Mouse (Mus musculus) spleen, adult 18-20 months (tissue): ENCODE measurements around the gene Gm10337.

ENCODE experiments used
- DNase-seq, 2 experiments: peaks; one replicate each; pipeline ENCODE4 v3.0.0; 2022; ENCODE audit warnings: mixed read lengths in 2 of 2

Gm10337 gene

DNA sequence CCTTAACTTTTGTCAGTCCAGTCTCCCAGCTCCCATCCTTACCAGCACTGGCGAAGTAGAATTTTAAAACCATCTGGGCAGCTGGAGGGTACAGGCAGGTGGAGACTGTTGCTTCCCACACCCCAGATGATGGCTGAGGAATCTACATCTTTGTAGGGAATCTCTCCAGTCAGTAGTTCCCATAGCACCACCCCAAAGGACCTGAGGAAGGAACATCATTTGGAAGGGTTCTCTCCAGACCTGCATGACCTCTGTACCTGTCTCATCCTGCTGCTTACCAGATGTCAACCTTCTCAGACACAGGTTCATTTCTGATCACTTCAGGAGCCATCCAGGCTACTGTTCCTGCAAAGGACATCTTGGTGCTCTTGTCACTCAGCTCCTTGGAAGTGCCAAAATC lies at the start of gene Gm10337:
TSS of gene Gm10337 (plus strand) at position 276 of the 400 bp plus-strand sequence.
- DNase-seq: no peak

DNA sequence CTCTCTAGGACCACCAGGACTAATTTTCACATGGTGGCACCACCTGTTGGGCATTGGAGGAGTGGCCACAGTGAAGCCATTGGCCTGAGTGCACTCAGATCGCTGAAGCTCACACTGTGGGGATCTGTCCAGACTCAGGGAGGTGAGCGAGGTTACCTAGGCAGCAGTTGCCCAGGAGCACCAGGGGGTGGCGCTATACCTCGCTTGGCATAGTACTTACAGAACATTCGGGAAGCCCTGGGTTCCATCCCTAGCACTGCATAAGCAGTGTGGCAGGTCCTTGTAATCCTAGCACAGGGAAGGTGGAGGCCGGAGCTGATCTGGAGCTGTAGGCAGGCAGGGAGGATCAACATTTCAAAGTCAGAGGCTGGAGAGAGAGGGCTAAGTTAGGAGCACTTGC lies 47.5 kb upstream of the Gm10337 start:
- no peak for DNase-seq

DNA sequence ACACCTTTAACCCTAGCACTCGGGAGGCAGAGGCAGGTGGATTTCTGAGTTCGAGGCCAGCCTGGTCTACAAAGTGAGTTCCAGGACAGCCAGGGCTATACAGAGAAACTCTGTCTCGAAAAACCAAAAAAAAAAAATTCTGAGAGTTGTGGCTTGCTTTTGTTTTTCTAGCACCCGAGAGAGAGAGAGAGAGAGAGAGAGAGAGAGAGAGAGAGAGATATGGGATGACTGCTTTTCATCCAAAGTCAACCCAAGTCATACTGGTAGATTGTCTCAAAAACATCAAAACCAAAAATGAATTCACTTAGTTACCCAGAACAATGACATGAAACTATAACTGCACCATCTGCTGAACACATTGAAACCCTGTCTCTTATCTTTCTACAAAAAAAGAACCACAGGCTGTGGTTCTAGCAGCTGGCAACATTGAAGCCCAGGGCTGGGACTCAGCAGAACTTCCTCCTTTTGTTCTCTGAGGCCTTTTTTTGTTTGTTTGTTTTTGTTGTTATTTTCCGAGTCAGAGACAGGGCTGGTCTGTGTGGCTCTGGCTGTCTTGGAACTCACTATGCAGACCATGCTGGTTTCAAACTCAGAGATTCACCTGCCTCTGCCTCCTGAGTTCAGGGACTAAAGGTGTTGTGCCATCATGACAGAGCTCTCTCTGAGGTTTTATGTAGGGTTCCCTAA lies 45.3 kb upstream of the Gm10337 start:
- DNase-seq: no peak

DNA sequence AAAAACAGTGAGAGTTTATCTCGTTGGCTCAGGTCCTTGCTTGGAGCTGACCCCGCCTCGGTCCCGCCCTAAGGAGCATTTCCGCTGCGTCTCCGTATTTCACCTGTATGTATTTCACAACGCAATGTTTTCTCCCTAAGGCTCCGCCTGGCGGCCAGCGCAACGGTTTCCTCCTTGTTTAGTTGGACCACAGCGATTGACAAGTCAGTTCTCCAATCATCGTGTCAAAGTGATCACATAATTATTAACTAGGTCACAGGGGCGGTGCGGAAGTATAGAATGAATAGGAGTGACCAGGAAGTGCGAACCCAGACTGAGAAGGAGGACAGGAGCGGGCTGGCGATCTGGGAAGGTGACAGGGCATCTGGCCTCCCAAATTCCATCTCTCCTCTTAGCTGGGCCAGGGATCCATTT lies 44.6 kb upstream of the Gm10337 start, which contains the start of gene Prr13:
TSS of gene Prr13 (plus strand) at position 125 of the 414 bp plus-strand sequence.
- DNase-seq: peak; percentile 89 to 90

DNA sequence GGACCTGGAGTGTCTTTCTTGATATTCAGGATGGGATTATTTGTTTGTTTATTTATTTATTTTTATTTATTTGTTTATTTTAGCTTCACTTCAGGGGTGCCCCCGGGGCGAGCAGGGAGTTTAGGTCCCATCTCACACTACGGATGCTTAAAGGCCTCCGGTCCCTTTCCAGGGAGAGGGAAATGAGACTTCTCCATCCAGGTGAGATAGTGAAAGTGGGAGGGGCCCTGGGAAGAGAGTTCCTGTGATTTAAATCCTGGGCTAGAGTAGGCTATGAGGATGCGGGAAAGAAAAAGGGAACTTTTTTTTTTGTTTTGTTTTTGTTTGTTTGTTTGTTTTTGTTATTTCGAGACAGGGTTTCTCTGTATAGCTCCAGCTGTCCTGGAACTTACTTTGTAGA lies 44.1 kb upstream of the Gm10337 start:
- no peak for DNase-seq

DNA sequence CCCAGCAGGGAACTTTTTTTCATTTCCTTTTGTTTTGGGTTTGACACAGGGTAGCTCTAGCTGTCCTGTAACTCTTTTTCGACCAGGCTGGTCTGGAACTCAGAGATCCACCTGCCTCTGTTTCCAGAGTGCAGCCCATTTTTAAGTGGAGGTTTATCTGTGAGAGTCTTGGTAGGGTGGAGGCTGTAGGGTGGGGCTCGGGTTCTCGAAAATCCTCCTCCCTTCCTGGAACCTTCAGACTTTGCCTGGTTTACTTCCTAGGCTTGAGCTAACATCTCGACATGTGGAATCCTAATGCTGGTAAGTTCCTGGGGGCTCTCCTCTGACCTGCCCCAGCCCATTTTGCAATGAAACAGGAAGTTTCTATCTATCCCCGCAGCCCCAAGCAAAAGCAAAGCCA lies 43.7 kb upstream of the Gm10337 start:
- no peak for DNase-seq

DNA sequence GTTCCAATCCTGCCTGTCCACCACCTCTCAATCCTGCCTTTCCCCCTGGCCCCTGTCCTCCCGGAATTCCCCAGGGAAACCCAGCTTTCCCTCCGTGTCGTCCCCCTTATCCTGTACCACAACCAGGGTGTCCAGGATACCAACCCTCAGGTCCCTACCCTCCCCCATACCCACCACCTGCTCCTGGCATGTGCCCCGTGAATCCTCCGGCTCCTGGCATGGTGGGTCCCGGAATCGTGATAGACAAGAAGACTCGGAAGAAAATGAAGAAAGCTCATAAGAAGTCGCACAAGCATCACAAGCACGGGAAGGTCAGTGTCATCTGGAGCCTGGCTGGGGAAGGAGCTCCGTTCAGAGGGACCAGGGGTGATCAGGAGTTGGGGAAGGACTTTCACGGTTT lies 43.1 kb upstream of the Gm10337 start:
- DNase-seq: no peak

DNA sequence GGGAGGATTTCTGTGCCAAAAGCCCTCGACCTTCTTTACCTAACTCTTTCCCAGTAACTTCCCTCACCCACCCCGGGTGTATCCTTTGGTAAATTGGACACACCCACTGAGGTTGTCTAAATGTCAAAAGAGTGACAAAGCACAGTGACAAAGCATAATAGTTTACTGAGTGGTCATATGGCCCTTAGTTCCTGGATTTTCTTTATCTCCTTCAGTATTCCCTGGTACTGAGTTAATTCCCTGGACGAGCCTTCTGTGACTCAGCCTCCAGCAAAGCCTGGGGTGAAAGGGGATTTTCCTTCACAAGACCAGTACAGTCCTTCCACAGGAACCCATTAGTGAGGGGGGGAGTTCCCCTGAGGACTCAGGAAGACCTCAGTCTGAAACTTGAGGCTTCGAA lies 42.6 kb upstream of the Gm10337 start:
- no peak for DNase-seq

DNA sequence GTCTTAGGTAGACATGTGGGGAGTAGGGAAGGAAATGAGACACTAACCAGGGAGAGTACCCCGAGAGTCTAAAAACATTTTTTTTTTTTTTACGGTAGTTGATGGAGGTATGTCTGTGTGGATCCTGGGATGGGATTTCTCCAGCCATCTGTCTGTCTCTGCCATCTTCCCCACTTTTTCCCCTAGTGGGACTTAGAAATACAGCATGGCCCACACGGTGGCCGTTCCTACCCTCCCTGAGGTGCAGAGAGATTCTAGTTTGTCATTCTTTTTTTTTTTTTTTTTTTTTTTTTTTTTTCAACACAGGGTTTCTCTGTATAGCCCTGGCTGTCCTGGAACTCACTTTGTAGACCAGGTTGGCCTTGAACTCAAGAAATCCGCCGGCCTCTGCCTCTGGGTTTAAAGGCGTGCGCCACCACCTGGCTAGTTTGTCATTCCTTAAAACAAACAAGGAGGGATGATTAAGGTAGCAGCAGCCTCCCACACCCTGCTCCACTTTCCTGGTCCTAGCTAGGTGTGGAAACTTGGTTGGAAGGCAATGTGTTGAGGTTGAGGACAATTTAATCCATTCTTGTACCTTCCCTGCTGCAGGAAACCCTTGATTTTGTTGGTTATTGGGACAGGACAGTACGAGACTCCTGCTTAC lies 42.0 kb upstream of the Gm10337 start:
- no peak for DNase-seq

DNA sequence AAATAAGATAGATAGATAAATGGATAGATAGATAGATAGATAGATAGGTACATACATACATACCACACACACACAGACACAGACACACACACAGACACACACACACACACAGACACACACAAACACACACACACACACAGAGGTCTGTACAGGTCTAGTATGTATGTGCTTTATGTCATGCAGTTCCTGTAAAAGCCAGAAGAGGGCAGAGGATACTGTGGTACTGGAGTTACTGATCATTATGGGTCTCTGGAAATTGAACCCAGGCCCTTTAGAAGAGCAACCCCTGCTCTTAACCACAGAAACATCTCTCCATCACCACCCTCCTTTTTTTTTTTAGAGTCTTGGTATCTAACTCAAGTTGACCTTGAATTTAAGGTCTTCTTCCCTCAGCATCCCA lies 39.9 kb upstream of the Gm10337 start:
- DNase-seq: no peak

DNA sequence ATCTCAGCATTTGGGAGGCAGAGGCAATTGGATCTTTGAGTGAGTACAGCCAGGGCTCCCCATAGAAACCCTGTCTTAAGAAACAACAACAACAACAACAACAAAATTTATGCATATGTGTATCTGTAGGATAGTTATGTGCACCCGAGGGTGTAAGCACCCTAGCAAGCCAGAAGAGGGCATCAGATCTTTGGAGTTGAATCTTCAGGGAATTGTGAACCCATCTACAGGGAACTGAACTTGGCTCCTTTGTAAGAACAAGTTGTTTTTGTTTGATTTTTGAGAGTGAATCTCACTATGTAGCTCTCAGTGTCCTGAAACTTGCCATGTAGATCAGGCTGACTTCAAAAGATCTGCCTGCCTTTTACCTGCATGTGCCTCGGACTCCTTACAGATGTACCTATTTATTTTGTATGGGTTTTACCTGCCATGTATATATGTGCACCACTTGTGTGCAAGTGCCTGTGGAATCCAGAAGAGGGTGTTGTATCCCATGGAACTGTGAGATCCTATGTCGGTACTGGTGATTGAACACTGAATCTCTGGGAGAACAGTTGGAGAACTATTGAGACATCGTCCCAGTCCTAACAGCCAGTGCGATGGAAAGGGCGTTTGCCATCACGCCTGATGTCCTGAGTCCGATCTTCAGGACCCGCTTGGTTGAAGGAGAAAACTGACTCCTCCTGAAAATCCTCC lies 34.7 kb upstream of the Gm10337 start:
- DNase-seq: no peak

DNA sequence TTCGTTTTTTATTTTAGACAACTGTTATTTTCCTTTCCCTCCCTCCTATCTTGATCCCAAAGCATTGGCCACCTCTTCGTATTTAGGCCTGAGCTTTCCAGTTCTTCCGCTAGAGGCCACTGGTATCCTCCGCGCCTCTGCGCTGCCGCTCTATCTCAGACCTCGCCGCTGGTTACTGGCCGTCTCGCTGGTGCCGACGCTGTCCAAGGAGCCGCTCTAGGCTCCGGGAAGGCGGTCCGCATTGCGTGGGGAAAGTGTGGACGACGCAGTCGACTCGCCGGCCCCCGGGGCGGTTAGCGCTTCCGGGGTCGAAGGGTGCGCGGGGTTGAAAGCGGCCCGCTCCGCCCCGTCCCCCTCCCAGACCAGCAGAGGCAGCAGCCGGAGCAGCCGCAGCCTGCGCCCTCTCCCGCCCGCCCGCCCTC lies 33.3 kb upstream of the Gm10337 start, which contains the start of gene Pcbp2:
TSS of gene Pcbp2 (plus strand) at position 357 of the 422 bp plus-strand sequence.
- DNase-seq: peak; percentile 88 to 94

DNA sequence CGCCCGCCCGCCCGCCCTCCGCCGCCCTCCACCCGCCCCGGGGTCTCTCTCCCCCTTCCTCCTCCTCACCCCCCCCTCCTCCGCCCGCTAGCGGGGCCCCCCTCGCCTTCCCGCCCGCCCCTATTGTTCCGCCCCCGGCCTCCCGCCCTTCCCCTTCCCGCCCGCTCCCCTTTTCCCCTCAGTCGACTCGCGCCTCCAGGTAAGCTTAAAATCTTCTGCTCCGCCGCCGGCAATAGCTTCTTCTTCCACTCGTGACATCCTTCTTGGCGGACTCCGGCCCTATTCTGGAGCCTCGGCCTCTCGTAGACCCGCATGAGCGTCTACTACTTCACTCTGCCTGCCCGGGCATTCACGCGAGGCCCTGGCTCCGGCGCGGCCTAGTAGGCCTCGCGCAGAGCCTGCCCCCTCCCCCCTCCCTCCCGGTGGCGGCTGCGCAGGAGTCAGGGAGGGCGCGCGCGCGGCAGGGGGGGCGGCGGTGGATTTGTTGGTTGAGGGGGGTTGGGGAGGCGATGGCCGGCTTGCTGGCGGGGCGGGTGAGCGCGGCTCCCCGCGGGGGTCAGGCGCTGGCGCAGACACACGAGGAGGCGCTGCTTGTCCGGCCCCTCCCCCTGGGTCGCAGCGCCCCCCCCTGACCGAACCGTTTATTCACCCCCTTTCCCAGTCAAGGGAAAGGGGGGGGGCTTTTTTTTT lies 32.8 kb upstream of the Gm10337 start:
- DNase-seq: peak; percentile 68 to 73

DNA sequence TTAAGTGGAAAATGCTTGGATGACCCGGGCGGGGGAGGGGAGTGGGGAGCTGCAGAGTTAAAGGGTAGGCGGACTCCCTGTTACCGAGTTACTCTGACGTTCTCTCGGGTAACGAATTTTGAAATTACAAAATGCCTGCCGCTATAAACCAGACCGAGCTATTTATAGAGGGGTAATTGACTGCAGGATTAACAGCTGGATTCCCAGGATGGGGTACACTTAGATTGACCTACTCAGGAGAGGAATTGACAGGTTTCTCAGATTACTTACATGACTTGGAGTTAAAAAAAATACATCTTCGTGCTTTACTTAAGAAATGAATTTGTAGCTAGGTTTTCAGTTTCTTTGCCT lies 32.3 kb upstream of the Gm10337 start:
- no peak for DNase-seq

DNA sequence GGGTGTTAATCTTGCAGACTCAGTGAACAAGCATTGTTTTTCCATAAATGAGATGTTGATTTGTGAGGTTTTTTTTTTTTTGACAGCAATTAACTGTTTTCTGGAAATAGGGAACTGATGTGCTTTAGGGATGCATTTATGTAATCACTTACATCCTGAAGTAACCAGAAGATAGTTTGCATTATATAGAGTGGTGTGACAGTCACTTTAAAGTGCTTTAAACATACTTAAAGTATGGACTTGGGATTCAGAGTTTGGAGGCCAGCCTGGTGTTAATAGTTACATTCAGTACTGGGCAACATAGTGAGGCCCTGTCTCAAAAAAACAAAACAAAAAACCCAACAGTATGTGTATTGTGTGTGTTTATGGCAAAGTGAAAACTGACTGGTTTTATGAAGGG lies 31.8 kb upstream of the Gm10337 start:
- DNase-seq: no peak

DNA sequence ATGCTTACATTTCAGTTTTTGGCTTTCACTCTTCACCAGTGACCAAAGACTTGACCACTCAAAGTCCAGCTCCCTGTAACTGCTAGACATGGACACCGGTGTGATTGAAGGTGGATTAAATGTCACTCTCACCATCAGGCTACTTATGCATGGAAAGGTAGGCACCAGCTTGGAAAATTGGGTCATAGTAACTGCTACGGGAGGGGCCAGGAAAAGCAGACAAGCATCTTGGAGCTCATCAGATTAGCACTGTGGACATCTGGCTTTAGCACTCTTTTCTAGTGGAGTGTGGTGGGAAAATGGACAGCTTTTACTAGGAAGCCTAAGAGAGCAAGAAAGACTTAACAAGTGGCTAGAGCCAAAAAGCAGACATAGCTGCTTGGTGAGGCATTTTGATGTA lies 30.3 kb upstream of the Gm10337 start:
- no peak for DNase-seq

DNA sequence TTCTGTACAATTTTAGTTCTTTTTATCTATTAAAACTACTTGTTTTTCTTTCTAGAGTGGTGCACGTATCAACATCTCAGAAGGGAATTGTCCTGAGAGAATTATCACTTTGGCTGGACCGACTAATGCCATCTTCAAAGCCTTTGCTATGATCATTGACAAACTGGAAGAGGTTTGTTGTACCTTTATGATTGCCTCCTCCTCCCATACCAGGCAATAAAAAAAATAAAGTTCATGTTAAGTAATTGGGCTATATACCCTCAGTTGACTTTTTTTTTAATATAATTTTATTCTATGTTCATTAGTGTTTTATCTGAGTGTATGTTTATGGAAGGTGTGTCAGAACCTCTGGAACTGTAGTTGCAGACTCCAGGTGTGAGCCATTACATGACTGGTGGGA lies 29.0 kb upstream of the Gm10337 start:
- DNase-seq: no peak

DNA sequence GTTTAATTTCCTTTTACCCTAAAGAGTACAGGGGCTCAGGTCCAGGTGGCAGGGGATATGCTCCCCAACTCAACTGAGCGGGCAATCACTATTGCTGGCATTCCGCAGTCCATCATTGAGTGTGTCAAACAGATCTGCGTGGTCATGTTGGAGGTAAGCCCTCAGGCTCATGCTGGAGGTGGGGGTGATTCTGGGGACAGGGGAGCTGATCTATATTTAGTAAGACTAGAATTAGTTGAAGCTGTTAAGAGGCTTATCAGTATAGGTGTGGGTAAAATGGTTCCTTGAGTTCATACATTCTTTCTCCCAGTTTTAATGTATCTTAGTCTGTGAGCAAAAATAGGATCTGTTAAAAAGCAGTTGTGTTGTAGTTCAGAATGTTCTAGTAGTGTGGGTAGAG lies 20.4 kb upstream of the Gm10337 start:
- no peak for DNase-seq

DNA sequence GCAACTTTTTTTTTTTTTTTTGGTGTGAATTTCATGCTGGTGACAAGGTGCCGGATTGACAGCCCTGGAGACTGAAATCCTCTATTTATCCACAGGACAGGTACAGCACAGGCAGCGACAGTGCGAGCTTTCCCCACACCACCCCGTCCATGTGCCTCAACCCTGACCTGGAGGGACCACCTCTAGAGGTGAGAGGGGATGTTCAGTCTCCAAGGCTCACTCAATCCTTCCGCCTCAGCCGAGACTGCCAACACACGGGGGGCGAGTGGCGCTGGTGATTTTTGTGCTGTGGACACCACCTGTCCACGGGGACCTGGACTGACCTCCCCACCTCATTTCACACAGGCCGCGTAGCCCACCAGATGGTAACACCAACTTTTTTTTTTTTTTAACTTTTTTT lies 17.7 kb upstream of the Gm10337 start:
- no peak for DNase-seq

DNA sequence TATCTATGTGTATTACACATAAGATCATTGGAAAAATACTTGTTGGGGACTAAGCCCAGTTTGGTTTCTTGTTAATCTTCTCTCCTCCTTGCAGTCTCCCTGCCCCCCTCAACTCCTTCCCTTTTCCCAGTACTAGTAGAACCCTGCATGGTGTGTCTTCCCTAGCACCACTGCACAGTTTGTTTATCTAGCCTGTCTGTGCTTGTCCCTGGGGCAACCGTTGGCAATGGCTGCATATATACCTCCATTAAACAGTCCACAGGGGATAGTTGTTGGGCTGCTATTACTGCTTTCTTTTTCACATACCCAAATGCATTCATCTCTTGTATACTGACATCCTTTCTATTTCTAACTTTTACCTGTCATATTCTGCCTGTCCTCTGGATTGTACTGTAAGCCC lies 15.9 kb upstream of the Gm10337 start:
- DNase-seq: no peak

DNA sequence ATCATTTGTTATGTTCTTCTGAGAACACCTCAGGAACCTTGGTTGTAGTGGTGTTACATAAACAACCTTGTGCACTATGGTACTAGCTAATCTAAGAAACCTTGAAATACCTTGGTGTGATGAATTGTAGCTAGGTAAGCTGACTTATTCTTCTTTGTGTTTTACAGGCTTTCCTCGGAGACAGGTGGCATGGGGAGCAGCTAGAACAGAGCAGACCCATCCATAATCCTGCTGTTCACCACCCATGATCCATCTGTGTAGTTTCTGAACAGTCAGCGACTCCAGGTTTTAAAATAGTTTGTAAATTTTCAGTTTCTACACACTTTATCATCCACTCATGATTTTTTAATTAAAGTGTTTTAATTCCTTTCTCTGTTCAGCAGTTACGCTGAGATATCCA lies 5.2 kb upstream of the Gm10337 start:
- DNase-seq: no peak

DNA sequence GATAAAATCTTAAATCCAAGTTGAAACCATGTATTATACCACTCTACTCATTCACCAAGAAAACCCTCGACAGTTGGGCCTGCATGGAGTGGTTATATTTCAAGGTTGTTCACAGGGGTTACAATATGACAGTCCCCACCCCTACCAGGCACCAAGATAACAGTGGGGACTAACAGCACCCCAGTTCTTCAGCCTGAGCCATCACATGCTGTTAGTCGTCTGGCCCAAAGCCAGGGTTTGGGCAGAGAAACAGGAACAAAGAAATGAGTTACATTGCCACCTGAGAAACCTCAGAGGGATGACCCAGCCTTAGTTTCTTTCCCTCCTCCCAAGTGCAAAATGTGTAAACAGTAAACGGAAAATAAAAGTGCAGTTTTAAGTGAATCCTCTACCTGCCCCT lies 4.2 kb upstream of the Gm10337 start:
- DNase-seq: no peak

DNA sequence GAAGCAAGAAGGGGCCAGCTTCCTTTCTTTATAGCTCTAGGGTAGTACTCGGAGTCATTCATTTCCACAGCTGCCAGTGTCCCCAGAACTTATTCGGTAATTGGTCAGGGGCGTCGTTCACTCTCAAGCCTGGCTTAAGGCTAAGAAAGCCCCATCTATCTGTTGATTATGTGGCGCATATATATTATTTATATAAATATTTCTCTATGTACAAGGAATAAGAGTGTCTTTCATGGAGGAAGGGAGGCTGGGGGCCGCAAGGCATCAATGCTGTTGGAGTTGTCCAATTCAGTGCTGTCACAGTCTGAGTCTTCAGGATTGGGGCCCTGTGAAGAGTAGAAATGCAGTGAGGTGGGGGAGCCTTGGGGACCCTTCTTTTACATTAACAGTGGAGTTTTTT lies 3.7 kb upstream of the Gm10337 start:
- DNase-seq: no peak

DNA sequence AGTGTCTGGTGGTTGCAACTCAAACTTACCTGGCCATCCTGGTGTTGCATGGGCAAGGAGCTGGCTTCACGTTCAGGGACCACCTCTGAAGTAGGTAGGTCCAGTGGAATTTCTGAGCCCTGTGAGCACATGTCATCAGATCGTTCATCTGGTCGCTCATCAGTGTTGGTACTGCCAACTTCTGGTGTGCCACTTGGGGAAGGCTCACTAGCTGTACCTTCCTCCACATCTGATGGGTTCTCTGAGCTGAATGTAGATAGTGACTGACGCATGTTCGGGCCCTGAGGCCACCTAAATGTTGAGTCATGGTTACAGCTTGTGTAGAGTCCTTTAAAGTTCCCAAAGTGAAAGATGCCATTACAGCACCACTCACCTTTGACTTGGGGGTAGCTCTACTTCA lies 3.0 kb upstream of the Gm10337 start:
- no peak for DNase-seq
